Mouse (Mus musculus): ENCODE measurements around the gene Pdcl3. TPM values are rescaled to one million over a fixed set of nuclear protein-coding genes. Genes with fewer than 3 reads are reported as not detected.

Pdcl3 gene
- 198 and 199 TPM in 2 replicates for polyA plus RNA-seq (2011; ENCODE audit: insufficient read depth, insufficient read length, low read depth, missing spikeins)

- H3K9me3 ChIP-seq (replicated peaks; ENCODE audit: control insufficient read depth, insufficient read depth, low read length, poor library complexity, severe bottlenecking) = no peaks in the 10 kb centered on the region
- no peaks in the 10 kb centered on the region for H3K27me3 ChIP-seq (ENCODE audit: control insufficient read depth, insufficient read depth, low read length, poor library complexity, severe bottlenecking)
- no peak within 1 kb of the TSS for H3K4me3 ChIP-seq (ENCODE audit: low read depth, low read length)
- H3K9ac ChIP-seq (ENCODE audit: low read depth, poor library complexity, severe bottlenecking) = no peak within 1 kb of the TSS
- H3K36me3 ChIP-seq (ENCODE audit: control insufficient read depth, insufficient read depth, low read length, poor library complexity, severe bottlenecking) = no peaks in the 10 kb centered on the region
- no peak within 1 kb of the TSS for H3K27ac ChIP-seq (ENCODE audit: insufficient read depth, low read length)
- H3K4me1 ChIP-seq (ENCODE audit: control insufficient read depth, insufficient read depth, low read length) = no peaks in the 10 kb centered on the region
- TF ChIP-seq EP300 (IDR thresholded peaks at IDR 0.05; ENCODE audit: insufficient read depth, low read depth, low read length) (no peak), POLR2A (IDR thresholded peaks at IDR 0.05; ENCODE audit: insufficient read depth, low read length) (no peak), CTCF (IDR thresholded peaks at IDR 0.05; ENCODE audit: low read depth, low read length) (no peak)
Measured at GRCm38 (mm10) chr1:38985308-38985707, at the start of gene Pdcl3. Pdcl3 (plus strand) TSS chr1:38985608.

GRCm38 (mm10) chr1:38936780-38937179, 48.6 kb upstream of the Pdcl3 start:
- no peak overlapping the region for H3K27ac ChIP-seq (ENCODE audit: insufficient read depth, low read length)
- H3K4me3 ChIP-seq (ENCODE audit: low read depth, low read length) = no peak overlapping the region
- no peaks in the 10 kb centered on the region for H3K4me1 ChIP-seq (ENCODE audit: control insufficient read depth, insufficient read depth, low read length)
- H3K36me3 ChIP-seq (ENCODE audit: control insufficient read depth, insufficient read depth, low read length, poor library complexity, severe bottlenecking) = no peaks in the 10 kb centered on the region
- H3K9ac ChIP-seq (ENCODE audit: low read depth, poor library complexity, severe bottlenecking) = no peak overlapping the region
- TF ChIP-seq CTCF (IDR thresholded peaks at IDR 0.05; ENCODE audit: low read depth, low read length) (peak; percentile 78), POLR2A (IDR thresholded peaks at IDR 0.05; ENCODE audit: insufficient read depth, low read length) (no peak)
- H3K9me3 ChIP-seq (replicated peaks; ENCODE audit: control insufficient read depth, insufficient read depth, low read length, poor library complexity, severe bottlenecking) = no peaks in the 10 kb centered on the region
- no peaks in the 10 kb centered on the region for H3K27me3 ChIP-seq (ENCODE audit: control insufficient read depth, insufficient read depth, low read length, poor library complexity, severe bottlenecking)

GRCm38 (mm10) chr1:38938849-38939248, 46.6 kb upstream of the Pdcl3 start, which contains the start of gene Nms:
Nms (plus strand) TSS chr1:38939149.
- Histone ChIP-seq H3K27ac (ENCODE audit: insufficient read depth, low read length) (no peak within 1 kb of the TSS), H3K4me1 (ENCODE audit: control insufficient read depth, insufficient read depth, low read length) (no peaks in the 10 kb centered on the region)

GRCm38 (mm10) chr1:38939608-38940007, 45.8 kb upstream of the Pdcl3 start:
- H3K36me3 ChIP-seq (ENCODE audit: control insufficient read depth, insufficient read depth, low read length, poor library complexity, severe bottlenecking) = no peaks in the 10 kb centered on the region
- H3K9ac ChIP-seq (ENCODE audit: low read depth, poor library complexity, severe bottlenecking) = no peak overlapping the region
- no peak overlapping the region for H3K4me3 ChIP-seq (ENCODE audit: low read depth, low read length)
- TF ChIP-seq CTCF (IDR thresholded peaks at IDR 0.05; ENCODE audit: low read depth, low read length) (no peak), EP300 (IDR thresholded peaks at IDR 0.05; ENCODE audit: insufficient read depth, low read depth, low read length) (no peak), POLR2A (IDR thresholded peaks at IDR 0.05; ENCODE audit: insufficient read depth, low read length) (no peak)
- no peaks in the 10 kb centered on the region for H3K9me3 ChIP-seq (replicated peaks; ENCODE audit: control insufficient read depth, insufficient read depth, low read length, poor library complexity, severe bottlenecking)
- no peaks in the 10 kb centered on the region for H3K27me3 ChIP-seq (ENCODE audit: control insufficient read depth, insufficient read depth, low read length, poor library complexity, severe bottlenecking)
- H3K27ac ChIP-seq (ENCODE audit: insufficient read depth, low read length) = no peak overlapping the region
- no peaks in the 10 kb centered on the region for H3K4me1 ChIP-seq (ENCODE audit: control insufficient read depth, insufficient read depth, low read length)

More at GRCm38 (mm10) chr1:38938849-38939248, 46.6 kb upstream of the Pdcl3 start, which contains the start of gene Nms:
- Histone ChIP-seq H3K36me3 (ENCODE audit: control insufficient read depth, insufficient read depth, low read length, poor library complexity, severe bottlenecking) (no peaks in the 10 kb centered on the region), H3K4me3 (ENCODE audit: low read depth, low read length) (no peak within 1 kb of the TSS), H3K9ac (ENCODE audit: low read depth, poor library complexity, severe bottlenecking) (no peak within 1 kb of the TSS), H3K9me3 (replicated peaks; ENCODE audit: control insufficient read depth, insufficient read depth, low read length, poor library complexity, severe bottlenecking) (no peaks in the 10 kb centered on the region), H3K27me3 (ENCODE audit: control insufficient read depth, insufficient read depth, low read length, poor library complexity, severe bottlenecking) (no peaks in the 10 kb centered on the region)
- no peak for TF ChIP-seq POLR2A (IDR thresholded peaks at IDR 0.05; ENCODE audit: insufficient read depth, low read length)
- no peak for TF ChIP-seq EP300 (IDR thresholded peaks at IDR 0.05; ENCODE audit: insufficient read depth, low read depth, low read length)
- no peak for TF ChIP-seq CTCF (IDR thresholded peaks at IDR 0.05; ENCODE audit: low read depth, low read length)

GRCm38 (mm10) chr1:38956457-38956856, 29.0 kb upstream of the Pdcl3 start:
- H3K27me3 ChIP-seq (ENCODE audit: control insufficient read depth, insufficient read depth, low read length, poor library complexity, severe bottlenecking) = no peaks in the 10 kb centered on the region
- TF ChIP-seq EP300 (IDR thresholded peaks at IDR 0.05; ENCODE audit: insufficient read depth, low read depth, low read length) (no peak), POLR2A (IDR thresholded peaks at IDR 0.05; ENCODE audit: insufficient read depth, low read length) (no peak), CTCF (IDR thresholded peaks at IDR 0.05; ENCODE audit: low read depth, low read length) (no peak)
- no peak overlapping the region for H3K27ac ChIP-seq (ENCODE audit: insufficient read depth, low read length)
- no peak overlapping the region for H3K9ac ChIP-seq (ENCODE audit: low read depth, poor library complexity, severe bottlenecking)
- no peak overlapping the region for H3K4me3 ChIP-seq (ENCODE audit: low read depth, low read length)
- no peaks in the 10 kb centered on the region for H3K4me1 ChIP-seq (ENCODE audit: control insufficient read depth, insufficient read depth, low read length)
- H3K9me3 ChIP-seq (replicated peaks; ENCODE audit: control insufficient read depth, insufficient read depth, low read length, poor library complexity, severe bottlenecking) = no peaks in the 10 kb centered on the region
- H3K36me3 ChIP-seq (ENCODE audit: control insufficient read depth, insufficient read depth, low read length, poor library complexity, severe bottlenecking) = no peaks in the 10 kb centered on the region

GRCm38 (mm10) chr1:38969116-38969515, 16.3 kb upstream of the Pdcl3 start:
- TF ChIP-seq CTCF (IDR thresholded peaks at IDR 0.05; ENCODE audit: low read depth, low read length) = no peak
- no peak for TF ChIP-seq EP300 (IDR thresholded peaks at IDR 0.05; ENCODE audit: insufficient read depth, low read depth, low read length)
- TF ChIP-seq POLR2A (IDR thresholded peaks at IDR 0.05; ENCODE audit: insufficient read depth, low read length) = no peak
- H3K9me3 ChIP-seq (replicated peaks; ENCODE audit: control insufficient read depth, insufficient read depth, low read length, poor library complexity, severe bottlenecking) = no peaks in the 10 kb centered on the region

More at GRCm38 (mm10) chr1:38969116-38969515, 16.3 kb upstream of the Pdcl3 start:
- Histone ChIP-seq H3K27ac (ENCODE audit: insufficient read depth, low read length) (no peak overlapping the region), H3K4me3 (ENCODE audit: low read depth, low read length) (no peak overlapping the region), H3K9ac (ENCODE audit: low read depth, poor library complexity, severe bottlenecking) (no peak overlapping the region), H3K27me3 (ENCODE audit: control insufficient read depth, insufficient read depth, low read length, poor library complexity, severe bottlenecking) (no peaks in the 10 kb centered on the region), H3K4me1 (ENCODE audit: control insufficient read depth, insufficient read depth, low read length) (no peaks in the 10 kb centered on the region), H3K36me3 (ENCODE audit: control insufficient read depth, insufficient read depth, low read length, poor library complexity, severe bottlenecking) (no peaks in the 10 kb centered on the region)
